Mouse (Mus musculus) heart, adult 8-10 months (tissue): ENCODE results near the gene Sun2. TPM values are rescaled to one million over a fixed set of nuclear protein-coding genes. Genes with fewer than 3 reads are reported as not detected.
A peak's percentile ranks its signal among the peaks of the same experiment; 100 is the strongest.

Experiments used
- DNase-seq: peaks from one replicate; pipeline ENCODE4 v3.0.0; 2022; ENCODE audit warnings: low spot score
- total RNA-seq, 4 experiments: library from RNA; stranded (reverse); gene quantifications; 2 replicates each; pipeline ENCODE4 v1.2.4; 2022

The Sun2 gene
- total RNA-seq, 4 experiments from 2014 or later = 83.8 to 98.3 (median 94.7) TPM

DNA sequence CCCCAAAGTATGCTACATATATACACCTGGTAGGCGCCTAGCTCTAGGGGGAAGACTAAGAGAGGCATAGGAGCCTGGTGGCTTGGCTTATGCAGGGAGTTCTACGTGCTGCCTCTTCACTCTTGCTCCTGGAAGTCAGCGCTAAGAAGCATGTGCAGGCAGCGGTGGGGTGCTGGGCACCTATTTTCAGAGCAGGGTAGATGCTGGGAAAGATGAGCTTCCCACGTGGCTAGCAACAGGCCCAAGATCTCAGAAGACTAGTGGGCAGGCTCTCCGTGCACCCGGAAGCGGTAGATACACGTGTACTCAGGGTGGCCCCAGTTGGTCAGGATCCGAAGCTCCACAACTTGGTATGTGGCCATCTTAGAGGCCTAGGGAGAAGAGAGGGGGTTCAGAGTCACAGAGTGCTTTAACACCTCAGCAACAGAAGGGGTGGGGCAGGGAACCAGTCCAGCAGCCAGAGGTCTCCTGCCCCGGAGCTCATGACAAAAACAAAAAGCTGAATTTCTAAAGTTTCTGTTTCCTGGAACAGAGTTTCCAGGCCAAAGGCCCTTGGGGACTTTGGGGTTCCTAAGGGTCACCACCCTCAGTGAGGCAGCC is 17.0 kb downstream of the Sun2 start:
- no peak for DNase-seq

DNA sequence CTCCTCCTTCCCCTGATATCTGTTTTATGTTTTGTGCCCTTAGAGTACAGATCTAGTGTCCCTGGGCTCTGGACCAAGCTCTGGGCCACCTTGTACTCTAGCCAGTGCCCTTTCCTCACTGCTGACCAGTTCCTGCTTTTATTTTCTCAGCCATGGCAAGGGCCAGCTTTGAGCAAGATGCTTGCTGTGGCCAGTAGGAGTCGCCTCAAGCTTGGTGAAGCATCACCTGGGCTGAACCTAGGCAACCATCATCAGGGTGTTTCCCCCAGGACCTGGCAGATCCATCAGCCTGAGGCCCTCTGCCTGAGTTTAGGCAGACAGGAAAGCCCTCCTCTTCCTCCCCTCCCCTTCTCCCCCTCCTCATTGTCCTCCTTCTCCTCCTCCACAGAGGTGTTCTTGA is 18.9 kb downstream of the Sun2 start:
- no peak for DNase-seq

DNA sequence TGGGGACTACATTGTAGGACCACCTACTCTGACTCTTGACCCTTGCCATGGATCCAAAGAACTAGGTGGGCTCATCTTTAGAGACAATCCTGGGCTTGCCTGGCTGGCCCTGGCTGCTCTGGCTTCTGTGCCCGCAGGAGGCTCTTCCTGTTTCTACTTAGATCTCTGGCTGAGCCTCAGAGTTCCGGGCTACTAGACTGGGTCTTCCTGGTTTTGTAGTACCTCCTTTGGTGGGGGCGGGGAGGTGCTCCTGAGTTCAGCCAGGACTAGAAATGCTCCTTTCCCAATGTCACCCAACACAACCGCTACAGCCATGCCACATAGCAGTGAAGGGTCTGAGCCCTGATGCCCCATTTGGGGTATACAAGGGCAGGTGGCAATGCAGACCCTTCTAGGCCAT is 21.5 kb downstream of the Sun2 start:
- DNase-seq = no peak

DNA sequence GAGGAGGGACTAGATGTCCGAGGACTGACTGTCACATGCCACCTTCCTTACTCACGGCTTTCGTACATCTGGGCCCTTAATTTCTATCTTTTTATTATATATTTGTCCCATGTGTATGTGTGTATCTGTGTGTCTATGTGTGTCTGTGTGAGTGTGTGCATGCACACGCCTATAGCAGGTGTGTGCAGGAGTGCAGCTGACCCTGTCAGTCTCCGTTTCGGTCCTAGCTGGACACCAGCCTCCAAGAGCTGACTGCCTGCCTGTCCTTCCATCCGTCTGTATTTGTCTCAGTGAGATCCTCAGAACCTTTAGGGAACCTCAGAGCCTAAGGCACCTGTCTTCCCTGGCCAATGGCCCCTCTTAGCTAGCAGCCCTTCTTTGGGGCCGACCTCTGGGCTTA is 22.1 kb downstream of the Sun2 start:
- no peak for DNase-seq

DNA sequence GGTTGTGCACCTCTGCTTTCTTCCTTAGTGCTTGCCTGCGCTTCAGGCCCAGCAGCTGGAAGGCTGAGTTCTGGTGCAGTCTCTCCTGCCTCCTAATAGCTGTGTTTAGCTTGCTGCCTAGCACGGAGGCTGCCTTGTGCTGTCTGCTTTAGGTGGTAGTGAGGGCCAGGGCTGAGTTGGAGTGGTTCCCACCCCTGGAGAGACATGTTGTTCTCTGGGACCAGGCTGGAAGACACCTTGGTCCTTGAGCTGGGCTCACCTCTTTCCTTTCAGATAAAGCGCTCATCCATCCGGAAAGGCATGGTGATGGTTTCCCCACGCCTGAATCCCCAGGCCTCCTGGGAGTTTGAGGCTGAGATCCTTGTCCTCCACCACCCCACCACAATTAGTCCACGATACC is 25.6 kb downstream of the Sun2 start:
- no peak for DNase-seq

DNA sequence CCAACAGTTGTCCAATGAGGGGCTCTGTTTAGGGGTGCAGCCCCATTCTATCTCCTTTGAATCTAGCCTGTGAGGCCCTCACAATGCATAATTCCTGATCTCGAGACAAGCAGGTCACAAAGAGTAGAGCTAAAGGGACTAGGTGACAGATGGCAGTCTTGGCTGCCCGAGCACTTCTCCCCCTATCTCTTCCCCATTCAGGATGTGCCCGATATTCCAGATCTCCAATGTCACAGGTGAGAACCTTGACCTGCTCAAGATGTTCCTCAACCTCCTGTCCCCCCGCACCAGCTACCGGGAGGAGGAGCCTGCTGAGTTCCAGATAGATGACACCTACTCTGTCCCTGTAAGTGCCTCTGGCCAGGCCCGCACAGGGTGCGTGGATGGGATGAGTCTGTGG is 26.7 kb downstream of the Sun2 start:
- DNase-seq = no peak

DNA sequence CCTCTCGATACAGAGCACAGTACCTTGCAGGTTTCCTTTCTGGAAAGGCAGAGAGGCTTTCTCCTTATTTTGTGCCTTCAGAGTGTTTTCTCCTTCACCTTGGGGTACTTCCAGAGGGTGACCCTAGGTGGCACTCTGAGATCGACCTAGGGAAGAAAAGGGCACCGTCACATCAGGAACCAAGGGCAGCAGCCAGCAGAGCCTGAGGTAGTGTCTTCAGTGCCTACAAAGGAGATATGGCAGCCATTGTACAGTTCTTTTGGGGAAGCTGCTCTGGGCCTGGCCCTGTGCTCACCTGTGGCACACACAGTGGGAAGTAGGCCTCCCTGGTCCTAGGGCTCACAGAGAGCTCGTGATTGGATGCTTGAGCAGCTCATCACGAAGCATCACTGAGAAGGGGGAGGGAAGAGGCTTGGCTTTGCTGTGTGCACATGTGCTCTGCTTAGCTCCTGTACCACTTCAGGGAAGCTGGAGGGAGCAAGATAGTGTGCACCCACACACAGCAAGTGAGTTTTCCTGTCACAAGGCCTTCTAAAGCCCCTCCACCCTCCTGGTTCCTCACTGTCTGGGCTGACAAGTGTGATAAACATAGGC is 34.0 kb downstream of the Sun2 start:
- DNase-seq = no peak

DNA sequence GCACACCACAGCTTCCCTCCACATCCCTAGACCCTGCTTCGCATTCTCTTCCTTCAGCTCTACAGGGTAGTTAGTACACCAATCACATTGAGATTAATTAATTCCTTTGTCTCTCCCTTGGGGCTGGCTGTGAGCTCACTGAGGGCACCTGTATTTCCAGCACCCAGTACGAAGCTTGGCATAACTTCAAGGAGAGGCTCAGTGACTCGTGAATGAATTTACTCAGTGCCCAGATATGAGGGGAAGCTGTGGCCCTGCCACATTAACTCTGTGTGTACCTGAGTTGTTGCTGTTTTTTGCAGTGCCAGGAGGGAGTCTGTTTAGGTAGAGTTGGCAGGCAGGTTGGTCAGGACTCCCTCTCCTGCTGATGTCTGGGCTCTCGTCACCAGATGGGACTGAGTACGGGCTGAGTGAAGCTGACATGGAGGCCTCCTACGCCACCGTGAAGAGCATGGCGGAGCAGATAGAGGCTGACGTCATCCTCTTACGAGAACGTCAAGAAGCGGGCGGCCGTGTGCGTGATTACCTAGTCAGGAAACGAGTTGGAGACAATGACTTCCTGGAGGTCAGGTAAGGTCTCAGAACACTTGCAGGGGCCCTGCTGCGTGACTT is 35.6 kb downstream of the Sun2 start:
- no peak for DNase-seq

DNA sequence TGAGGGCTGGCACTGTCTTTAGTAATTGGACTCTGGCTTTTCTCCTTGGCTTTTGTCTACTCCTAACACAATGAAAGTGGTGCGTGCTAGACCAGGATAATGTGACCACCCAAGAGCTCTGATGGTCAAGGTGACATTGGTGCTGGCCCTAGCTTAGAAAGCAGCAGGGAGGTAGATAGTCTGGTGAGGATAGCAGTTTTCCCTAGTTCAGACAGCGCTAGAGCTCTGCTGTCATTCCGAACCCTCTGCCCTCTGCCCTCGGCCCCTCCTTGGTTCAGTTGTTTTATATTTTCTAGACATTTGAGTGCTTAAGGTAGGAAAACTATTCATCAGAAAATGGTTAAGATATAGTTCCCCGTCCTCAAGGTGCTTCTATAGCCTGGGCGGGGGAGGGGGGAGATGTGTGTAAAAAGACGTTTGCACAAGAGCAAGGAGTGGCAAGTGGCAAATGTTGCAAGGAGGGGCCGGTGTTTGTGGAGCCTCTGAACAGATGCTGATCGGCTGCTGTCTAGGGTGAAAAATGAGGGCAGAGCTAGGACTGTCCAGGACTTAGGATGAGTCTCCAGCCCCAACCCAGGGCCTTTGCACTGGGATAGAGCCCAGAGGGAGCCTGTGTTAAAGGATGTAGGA is 44.7 kb downstream of the Sun2 start:
- DNase-seq = no peak

DNA sequence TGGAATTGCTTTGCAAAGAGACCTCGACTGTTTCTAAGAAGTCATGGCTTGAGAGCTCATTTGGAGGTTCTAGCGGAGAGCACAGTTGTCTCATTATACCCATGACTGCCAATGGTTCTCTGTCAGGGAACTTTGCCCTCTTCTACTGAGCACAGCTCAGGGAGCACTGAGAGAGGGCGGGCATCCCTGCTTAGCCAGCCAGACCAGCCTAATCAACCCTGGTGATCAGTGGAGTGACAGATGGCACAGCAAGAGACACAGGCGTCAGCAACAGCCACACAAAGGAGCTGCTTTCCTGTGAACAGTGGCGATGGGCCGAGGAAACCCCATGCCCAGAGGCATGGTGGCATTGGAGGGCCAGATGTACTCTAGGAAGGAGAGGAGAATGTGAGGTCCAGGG is 45.3 kb downstream of the Sun2 start:
- DNase-seq = no peak

DNA sequence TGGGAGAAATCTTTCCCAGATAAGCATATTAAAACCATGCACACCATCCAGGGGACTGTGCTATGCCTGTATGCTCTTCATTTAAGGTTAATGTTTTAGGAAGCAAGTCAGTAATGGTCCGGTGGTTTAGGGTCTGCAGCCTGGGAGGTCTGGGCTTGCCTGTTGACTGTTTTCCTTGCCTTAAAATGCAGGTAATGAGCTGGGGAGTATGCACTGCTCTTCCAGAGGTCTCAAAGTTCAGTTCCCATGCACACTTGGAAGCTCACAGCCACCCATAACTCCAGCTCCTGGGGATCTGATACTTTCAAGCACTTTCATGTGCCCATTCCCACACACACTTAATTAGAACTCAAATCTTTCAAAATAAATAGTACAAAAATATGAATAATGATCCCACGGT is 45.8 kb downstream of the Sun2 start:
- no peak for DNase-seq

DNA sequence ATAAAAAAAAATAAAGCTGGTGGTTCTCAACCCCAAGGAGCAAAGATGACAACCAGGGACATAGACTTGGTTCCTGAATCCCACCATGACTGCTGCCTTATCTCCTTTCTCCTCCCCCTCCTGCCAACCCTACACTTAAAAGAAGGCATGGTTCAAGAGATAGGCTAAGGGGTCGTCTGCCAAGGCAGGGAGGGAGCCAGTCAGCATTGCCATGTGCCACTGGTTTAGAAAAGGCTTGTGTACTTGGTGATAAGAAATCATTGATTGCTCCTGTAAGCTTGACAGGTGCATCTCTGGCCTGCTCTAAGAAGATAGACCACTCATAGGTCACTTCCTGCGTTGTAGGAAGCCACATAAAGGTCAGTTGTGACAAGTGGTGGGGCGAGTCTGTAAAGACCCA is 46.8 kb downstream of the Sun2 start:
- DNase-seq = no peak

DNA sequence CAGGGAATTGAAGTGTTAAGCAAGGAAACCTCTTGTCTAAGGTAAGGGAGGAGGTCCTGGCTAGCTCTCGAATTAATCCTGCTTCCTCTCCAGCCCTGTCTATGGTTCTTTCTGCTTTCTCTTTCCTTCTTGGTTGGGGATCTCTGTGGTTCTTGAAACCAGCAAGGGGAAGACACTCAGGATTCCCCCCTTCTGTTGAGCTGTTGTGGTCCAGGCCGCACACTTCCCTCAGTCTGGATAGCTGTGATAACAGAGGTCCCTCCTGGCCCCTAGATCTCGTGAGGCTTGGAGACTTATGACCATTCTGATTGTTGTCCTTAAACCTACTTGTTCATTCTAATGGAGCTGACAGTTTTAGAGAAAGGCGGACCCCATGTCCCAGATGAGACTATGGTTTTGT is 47.8 kb downstream of the Sun2 start:
- no peak for DNase-seq

DNA sequence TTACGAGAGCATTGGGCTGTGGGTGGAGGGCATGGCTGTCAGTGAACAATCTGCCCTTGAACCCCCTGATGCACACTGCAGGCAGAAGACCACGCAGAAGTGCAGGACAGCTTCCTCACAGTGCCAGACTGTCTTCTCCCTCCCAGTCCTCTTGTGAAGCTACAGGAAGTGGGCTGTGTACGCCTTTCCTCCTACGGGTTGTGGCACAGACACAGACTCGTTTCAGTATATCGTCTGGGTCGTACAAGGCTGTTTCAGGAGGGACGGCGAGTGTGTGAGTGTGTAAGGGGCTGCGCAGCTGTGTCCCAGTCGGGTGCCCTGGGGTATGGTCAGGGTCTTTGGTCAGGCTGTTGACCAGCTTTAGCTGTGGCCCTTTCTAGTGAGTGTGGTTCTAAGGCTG is 48.6 kb downstream of the Sun2 start:
- no peak for DNase-seq

DNA sequence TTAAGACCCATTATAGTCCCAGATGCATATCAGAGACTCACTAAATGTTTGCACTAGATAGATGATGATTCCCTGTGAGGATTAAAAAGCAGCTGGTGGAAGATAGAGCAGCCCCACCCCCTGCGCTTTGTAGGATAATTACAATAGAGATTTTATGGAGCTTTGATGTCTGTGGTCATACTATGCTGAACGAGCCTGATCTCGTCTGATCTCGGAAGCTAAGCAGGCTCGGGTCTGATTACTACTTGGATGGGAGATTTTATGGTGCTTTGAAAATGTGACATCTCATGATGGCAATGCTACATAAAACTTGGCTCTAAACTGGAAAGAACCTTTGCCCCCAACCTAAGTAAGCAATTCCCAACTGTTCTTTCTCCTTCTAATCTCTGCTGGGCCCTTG is 50.0 kb downstream of the Sun2 start:
- no peak for DNase-seq

DNA sequence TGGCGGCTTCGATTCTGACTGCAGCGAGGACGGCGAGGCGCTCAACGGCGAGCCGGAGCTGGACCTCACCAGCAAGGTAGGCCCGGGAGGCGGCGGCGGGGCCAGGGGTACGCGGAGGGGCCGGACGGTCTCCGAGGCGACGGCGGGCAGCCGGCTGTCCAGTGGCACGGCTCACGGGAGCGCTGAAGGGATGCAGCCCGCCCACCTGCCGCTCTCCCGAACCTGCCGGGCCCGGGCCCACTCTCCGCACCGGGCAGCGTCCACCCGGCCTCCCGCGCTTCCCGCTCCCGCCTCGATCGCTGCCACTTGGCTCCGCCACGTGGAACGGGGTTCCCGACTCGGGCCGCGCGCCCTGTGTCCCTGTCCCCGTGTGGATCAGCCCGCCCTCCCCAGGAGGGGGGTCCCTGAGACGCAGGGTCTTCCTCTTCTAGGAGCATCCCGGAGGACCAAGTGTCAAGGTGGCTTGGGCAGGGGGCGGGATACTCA is 51.3 kb downstream of the Sun2 start:
- DNase-seq = no peak

DNA sequence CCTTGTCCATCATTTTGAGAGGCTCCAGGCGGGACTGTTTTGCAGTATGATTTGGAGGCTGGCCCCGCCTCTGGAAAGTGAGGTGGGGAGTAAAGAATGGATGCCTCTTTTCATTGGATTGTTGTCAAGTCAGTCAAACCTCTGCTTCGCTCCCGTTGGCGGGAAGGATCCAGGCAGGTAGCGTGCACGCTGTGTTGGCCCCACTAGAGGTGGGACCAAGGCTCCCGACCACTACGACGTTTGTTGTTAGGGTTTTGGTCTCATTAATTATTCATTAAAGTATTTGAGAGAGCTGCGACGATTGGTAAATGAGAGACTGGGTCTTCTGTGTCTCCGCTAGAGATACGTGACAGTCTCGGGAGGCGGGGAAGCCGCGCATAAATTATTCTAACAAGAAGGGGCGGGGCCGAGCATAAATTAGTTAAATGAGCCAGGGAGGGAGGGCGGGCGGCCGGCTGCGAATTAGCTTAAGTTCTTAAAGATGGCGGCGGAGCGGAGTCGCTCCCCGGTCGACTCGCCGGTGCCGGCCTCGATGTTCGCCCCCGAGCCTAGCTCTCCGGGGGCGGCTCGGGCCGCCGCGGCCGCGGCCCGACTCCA is 51.8 kb downstream of the Sun2 start, which contains the start of gene Gtpbp1:
Gene Gtpbp1, plus strand, starts transcription at position 420 of the 597 bp plus-strand sequence.
- peak; percentile 100 for DNase-seq

DNA sequence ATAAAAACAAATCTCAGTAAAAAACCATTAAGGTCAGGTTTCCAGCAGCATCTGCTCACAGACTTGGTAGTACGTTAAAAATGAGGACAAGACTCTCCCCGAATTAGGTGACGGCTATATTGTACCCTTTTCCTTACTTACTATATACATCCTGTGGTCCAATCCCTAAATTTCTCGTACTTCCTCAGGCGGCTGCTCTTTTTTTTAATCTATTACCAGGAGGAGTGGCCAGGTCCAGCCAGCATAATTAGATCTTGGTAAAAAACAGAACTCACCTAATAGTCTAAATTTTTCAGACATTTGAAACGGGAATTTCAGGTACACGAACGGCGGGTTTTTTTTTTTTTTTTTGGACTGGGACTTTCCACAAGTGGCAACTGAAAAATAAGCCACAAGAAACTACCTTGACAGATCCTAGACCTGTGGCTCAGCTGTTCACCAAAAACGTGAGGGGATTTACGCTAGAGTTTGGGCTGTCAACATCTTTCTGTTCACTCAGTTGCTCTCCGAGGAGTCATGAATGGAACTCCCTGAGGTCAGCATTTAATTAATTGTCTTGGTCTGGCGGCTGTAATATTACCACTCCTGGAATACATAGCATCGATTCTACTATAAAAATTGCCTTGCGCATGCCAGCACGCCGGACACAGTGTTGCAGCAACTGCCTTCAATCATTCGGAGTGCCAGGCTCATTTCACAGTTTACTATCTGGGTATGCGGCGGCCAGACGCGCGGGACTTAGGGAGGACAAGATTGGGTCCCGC is 52.5 kb downstream of the Sun2 start:
- no peak for DNase-seq

DNA sequence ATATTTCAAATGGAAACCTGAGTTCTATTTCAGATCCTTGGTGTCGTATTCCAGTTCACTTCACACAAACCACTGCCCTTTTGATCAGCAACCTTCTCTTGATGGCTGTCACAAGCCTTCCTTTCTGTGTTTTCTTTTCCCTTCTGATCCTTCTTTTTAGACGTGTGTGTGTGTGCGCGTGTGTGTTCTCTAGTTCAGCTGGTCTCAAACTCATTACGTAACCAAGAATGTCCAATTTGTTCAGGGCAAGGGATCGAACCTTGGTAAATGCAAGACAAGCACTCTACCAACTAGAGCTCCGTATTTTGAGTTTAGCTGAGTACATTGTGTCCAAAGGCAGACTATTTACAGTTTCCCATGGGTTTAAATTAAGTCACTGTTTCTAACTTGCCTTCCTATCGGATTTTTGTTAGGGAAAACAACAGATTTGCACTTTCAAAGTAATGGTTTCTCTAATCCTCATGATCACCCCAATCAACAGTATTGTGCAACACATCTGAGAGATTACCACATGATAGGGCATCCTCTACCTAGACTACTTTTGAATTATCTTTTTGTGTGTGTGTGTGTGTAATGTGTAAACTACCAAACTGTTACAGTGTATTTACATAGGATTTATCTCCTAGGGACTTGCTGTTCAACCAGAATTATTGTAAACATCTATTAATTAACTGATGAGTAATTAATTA is 53.9 kb downstream of the Sun2 start:
- no peak for DNase-seq

DNA sequence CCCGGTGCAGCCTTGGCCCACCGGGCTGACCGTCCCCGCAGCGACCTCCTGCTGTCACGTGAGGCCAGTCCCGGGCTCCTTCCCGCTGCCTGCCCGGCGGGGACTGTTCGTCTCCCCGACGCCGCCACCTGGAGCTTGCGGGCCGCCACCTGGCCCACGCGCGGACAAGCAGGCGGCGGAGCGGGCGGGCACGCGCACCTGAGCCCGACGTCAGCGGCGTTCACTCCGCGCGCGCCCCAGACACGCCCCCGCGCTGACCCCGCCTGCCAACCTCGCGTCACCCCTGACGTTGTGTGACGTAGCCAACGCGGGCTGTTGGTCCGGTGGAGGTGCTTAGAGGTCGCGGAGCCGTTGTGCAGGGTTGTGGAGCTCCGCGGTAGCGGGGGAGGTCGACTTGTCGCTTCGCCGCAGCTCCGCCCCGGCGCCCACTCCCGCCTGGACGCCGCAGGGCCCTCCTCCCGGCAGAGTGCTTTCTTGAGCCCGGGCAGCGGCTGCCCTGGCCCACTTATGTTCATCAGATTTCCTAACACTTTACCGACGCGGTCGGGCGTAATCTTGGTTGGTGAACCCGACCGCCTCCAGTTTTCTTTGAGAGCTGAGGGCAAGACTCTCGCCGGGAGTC is 54.6 kb downstream of the Sun2 start, which contains the start of gene Josd1:
Gene Josd1, minus strand, starts transcription at position 274 of the 622 bp plus-strand sequence.
- peak; percentile 97 for DNase-seq

DNA sequence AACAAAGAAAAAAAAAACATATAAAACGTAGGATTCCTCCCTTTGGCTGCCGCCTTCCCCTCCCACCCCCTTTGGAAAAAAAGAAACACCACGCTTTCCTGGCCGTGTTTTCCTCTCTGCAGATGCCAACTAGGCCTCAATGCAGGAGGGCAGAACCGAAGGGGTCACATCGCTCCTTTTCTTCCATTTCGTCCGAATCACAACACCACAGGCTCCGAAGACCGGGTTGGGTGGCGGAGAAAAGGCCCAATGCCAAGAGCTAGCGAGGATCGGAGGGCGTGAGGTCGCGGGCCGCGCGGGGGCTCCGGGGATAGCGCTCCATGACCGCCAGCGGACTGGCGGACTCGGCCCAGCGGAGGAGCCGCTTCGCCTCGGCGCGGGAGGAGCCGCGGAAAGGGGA is 55.2 kb downstream of the Sun2 start:
- no peak for DNase-seq
